Mouse (Mus musculus) ES-Bruce4 (cell line): ENCODE results near the gene Nfib. TPM values are rescaled to one million over a fixed set of nuclear protein-coding genes. Genes with fewer than 3 reads are reported as not detected.

ENCODE experiments used
- H3K27ac ChIP-seq: 2 replicates; pipeline ENCODE4 v1.5.1; 2012; ENCODE audit warnings: low read length, inconsistent platforms; ENCODE audit not compliant: insufficient read depth
- H3K27me3 ChIP-seq: 2 replicates; pipeline ENCODE4 v1.6.1; 2012; ENCODE audit warnings: mild to moderate bottlenecking, low read length, inconsistent platforms; ENCODE audit not compliant: control insufficient read depth, poor library complexity, insufficient read depth, severe bottlenecking
- H3K36me3 ChIP-seq: 2 replicates; pipeline ENCODE4 v1.6.1; 2012; ENCODE audit warnings: inconsistent platforms, mild to moderate bottlenecking, low read length, moderate library complexity; ENCODE audit not compliant: control insufficient read depth, poor library complexity, insufficient read depth, severe bottlenecking
- H3K4me1 ChIP-seq: one replicate; pipeline ENCODE4 v1.8.1; 2011; ENCODE audit warnings: low read length; ENCODE audit not compliant: control insufficient read depth, insufficient read depth
- H3K4me3 ChIP-seq: 2 replicates; pipeline ENCODE4 v1.5.1; 2011; ENCODE audit warnings: low read depth, mild to moderate bottlenecking, low read length
- H3K9ac ChIP-seq: 2 replicates; pipeline ENCODE4 v1.6.1; 2012; ENCODE audit warnings: low read depth, mild to moderate bottlenecking, inconsistent platforms; ENCODE audit not compliant: poor library complexity, severe bottlenecking
- H3K9me3 ChIP-seq: replicated peaks from 2 replicates; pipeline ENCODE4 v1.6.1; 2012; ENCODE audit warnings: mild to moderate bottlenecking, low read length, inconsistent platforms; ENCODE audit not compliant: control insufficient read depth, poor library complexity, insufficient read depth, severe bottlenecking
- CTCF ChIP-seq: IDR thresholded peaks from one replicate; pipeline ENCODE4 v1.8.1; 2011; ENCODE audit warnings: low read depth, low read length
- EP300 ChIP-seq: IDR thresholded peaks from 2 replicates; pipeline ENCODE4 v1.6.1; 2011; ENCODE audit warnings: low read depth, low read length; ENCODE audit not compliant: insufficient read depth
- POLR2A ChIP-seq: IDR thresholded peaks from one replicate; pipeline ENCODE4 v1.8.1; 2011; ENCODE audit warnings: low read length; ENCODE audit not compliant: insufficient read depth
- polyA plus RNA-seq: library from polyadenylated mRNA; stranded (reverse); fragments of >200 nt; gene quantifications from 2 replicates; pipeline ENCODE4 v1.2.4, GENCODE M21; 2011; ENCODE audit warnings: low read depth; ENCODE audit not compliant: missing spikeins, insufficient read depth, insufficient read length

Nfib gene
- polyA plus RNA-seq, 1 experiment = 4.6 TPM

GRCm38 (mm10) chr4:82634365-82634764 is 71.2 kb downstream of the Nfib start:
- 0 out of 2 replicates have a peak, but pooled peaks cover 3% of the 10 kb centered on the region for H3K9me3 ChIP-seq
- H3K9ac ChIP-seq = no peak overlapping the region
- no peak for TF ChIP-seq POLR2A
- H3K27me3 ChIP-seq = no peaks in the 10 kb centered on the region
- H3K36me3 ChIP-seq = no peaks in the 10 kb centered on the region
- no peak overlapping the region for H3K4me3 ChIP-seq
- no peak overlapping the region for H3K27ac ChIP-seq
- no peaks in the 10 kb centered on the region for H3K4me1 ChIP-seq

- Histone ChIP-seq H3K9ac (no peak overlapping the region), H3K4me3 (no peak overlapping the region), H3K9me3 (no peaks in the 10 kb centered on the region), H3K4me1 (no peaks in the 10 kb centered on the region), H3K27me3 (no peaks in the 10 kb centered on the region; the same call in 1 of the 2 replicates), H3K27ac (no peak overlapping the region), H3K36me3 (no peaks in the 10 kb centered on the region)
- TF ChIP-seq POLR2A (no peak), CTCF (no peak), EP300 (no peak)
These were observed 81.1 kb downstream of the Nfib start for GRCm38 (mm10) chr4:82624285-82625045.

DNA sequence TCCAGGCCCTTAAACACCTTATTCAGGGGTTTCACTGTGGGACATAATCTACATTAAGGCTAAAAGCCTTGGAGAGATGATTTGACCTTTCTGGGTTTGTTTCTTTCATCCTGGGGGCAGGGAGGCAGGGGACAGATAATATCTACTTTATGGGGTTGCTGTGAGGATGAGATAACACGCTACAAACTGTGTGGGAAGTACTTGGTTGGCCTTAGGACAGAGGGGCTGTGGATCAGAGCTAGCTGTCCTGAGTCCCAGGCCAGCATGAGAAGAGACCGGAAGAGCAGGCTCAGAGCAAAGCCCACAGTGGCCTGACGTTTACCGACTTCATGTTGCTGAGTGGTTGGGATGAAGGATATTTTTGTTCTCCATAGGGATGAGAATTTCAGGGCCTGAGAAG is 81.7 kb downstream of the Nfib start:
- Histone ChIP-seq H3K9ac (no peak overlapping the region), H3K27ac (no peak overlapping the region), H3K36me3 (no peaks in the 10 kb centered on the region), H3K27me3 (no peaks in the 10 kb centered on the region; the same call in 1 of the 2 replicates), H3K4me1 (no peaks in the 10 kb centered on the region), H3K4me3 (no peak overlapping the region), H3K9me3 (no peaks in the 10 kb centered on the region)
- TF ChIP-seq POLR2A (no peak), CTCF (no peak), EP300 (no peak)

- no peaks in the 10 kb centered on the region for H3K9me3 ChIP-seq
- no peaks in the 10 kb centered on the region for H3K4me1 ChIP-seq
- no peak overlapping the region for H3K9ac ChIP-seq
- H3K27ac ChIP-seq = no peak overlapping the region
- H3K36me3 ChIP-seq = no peaks in the 10 kb centered on the region
- H3K4me3 ChIP-seq = no peak overlapping the region
- no peaks in the 10 kb centered on the region; the same call in 1 of the 2 replicates for H3K27me3 ChIP-seq
- no peak for TF ChIP-seq POLR2A
- no peak for TF ChIP-seq CTCF
- no peak for TF ChIP-seq EP300
These were observed 82.4 kb downstream of the Nfib start for GRCm38 (mm10) chr4:82623081-82623538.

DNA sequence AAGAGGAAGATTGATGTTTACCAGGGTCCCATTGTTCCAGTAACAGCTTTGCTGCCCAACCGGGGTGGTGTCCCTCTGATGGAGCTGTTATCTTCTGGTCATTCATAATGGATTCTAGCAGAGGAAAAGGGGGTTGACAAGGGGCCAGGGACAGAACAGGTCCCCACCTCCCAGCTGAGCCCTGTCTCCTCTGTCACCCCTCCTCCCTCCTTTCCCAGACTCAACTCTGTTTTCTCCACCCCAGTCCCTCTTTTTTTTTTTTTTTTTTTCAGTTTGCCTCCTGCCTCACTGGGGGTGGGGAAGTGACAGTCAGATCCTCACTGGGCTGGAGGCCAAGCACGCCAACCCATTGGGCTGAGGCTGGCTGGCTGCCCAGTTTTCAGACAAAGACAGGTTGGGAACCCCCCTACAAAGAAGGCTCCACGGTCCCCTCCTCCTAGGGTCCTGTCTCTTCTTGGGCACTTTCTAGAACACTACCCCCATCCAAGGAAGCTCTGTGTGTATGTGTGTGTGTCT is 83.2 kb downstream of the Nfib start:
- Histone ChIP-seq H3K27ac (no peak overlapping the region), H3K36me3 (no peaks in the 10 kb centered on the region), H3K4me1 (no peaks in the 10 kb centered on the region), H3K4me3 (no peak overlapping the region), H3K9me3 (no peaks in the 10 kb centered on the region), H3K9ac (no peak overlapping the region), H3K27me3 (no peaks in the 10 kb centered on the region; the same call in 1 of the 2 replicates)
- TF ChIP-seq POLR2A (no peak), EP300 (no peak), CTCF (no peak)

DNA sequence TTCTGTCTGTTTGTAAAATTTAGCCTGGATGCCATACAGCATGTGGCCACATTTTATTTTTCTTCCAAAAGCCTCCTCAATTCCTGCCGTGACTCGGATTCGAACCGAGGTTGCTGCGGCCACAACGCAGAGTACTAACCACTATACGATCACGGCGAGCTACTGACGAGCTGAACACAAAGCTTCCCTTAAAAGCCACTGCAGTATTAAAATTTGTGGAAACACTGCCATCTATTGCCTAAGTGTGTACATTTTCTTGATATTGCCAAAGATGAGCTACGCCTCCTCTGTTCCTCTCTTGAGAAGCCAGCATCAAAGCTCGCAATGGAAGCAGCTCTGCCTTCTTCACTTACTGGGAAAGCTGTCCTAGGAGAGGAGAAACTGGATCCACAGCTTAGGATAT is 86.0 kb downstream of the Nfib start:
- Histone ChIP-seq H3K9me3 (no peaks in the 10 kb centered on the region), H3K27me3 (no peaks in the 10 kb centered on the region; the same call in 1 of the 2 replicates), H3K4me1 (no peaks in the 10 kb centered on the region), H3K4me3 (peak overlapping the region; percentile 21), H3K36me3 (no peaks in the 10 kb centered on the region), H3K9ac (no peak overlapping the region), H3K27ac (no peak overlapping the region)
- TF ChIP-seq POLR2A = no peak
- no peak for TF ChIP-seq CTCF
- TF ChIP-seq EP300 = no peak
